Comparison of ENCODE assay signal across 20 mouse cellular contexts in genomic region chr5:70993281-70993680, GRCm38 (mm10).
"Had no signal": no experiment of that assay in that cellular context is flagged by ENCODE, and none has a peak within 500 bp of the region (broad histone marks: within the 10 kb centered on the region; RNA-seq: fewer than 3 reads in every experiment).

No protein-coding gene starts in this region.

- ATAC-seq: lung, postnatal 0 days; midbrain, embryonic 13.5 days; midbrain, embryonic 16.5 days had no signal

- H3K4me2 ChIP-seq: lung, embryonic 15.5 days; midbrain, embryonic 11.5 days; midbrain, embryonic 13.5 days; neural tube, embryonic 13.5 days; neural tube, embryonic 15.5 days had no signal

- H3K27me3 ChIP-seq: lung, embryonic 15.5 days; megakaryocyte, embryonic 14.5 days; midbrain, embryonic 13.5 days; neural tube, embryonic 13.5 days; neural tube, embryonic 15.5 days had no signal

- H3K9me3 ChIP-seq: lung, embryonic 15.5 days; megakaryocyte, embryonic 14.5 days; midbrain, embryonic 13.5 days; neural tube, embryonic 13.5 days; neural tube, embryonic 15.5 days had no signal

- H3K4me3 ChIP-seq: lung, embryonic 15.5 days; megakaryocyte, embryonic 14.5 days; midbrain, embryonic 13.5 days; neural tube, embryonic 13.5 days; neural tube, embryonic 15.5 days had no signal

- DNase-seq: lung, adult 2 months; lung, postnatal 14 days; lung, postnatal 36 days; retina, postnatal 1 day; right cerebral cortex, adult 18-20 months; right cerebral cortex, postnatal 25 days; right cerebral cortex, postnatal 4 days; spleen, adult 18-20 months; thymus, adult 18-20 months; thymus, postnatal 14 days; thymus, postnatal 36 days had no signal

- H3K4me1 ChIP-seq: lung, embryonic 15.5 days; megakaryocyte, embryonic 14.5 days; midbrain, embryonic 13.5 days; neural tube, embryonic 13.5 days; neural tube, embryonic 15.5 days had no signal

- H3K9ac ChIP-seq: lung, embryonic 15.5 days; midbrain, embryonic 13.5 days; neural tube, embryonic 13.5 days; neural tube, embryonic 15.5 days had no signal

- H3K27ac ChIP-seq: lung, embryonic 15.5 days; macrophage; midbrain, embryonic 13.5 days; neural tube, embryonic 13.5 days; neural tube, embryonic 15.5 days had no signal

- H3K36me3 ChIP-seq: lung, embryonic 15.5 days; midbrain, embryonic 13.5 days; neural tube, embryonic 13.5 days; neural tube, embryonic 15.5 days had no signal
